Comparison of ENCODE assay signal across 8 mouse cellular contexts in the genomic region with DNA sequence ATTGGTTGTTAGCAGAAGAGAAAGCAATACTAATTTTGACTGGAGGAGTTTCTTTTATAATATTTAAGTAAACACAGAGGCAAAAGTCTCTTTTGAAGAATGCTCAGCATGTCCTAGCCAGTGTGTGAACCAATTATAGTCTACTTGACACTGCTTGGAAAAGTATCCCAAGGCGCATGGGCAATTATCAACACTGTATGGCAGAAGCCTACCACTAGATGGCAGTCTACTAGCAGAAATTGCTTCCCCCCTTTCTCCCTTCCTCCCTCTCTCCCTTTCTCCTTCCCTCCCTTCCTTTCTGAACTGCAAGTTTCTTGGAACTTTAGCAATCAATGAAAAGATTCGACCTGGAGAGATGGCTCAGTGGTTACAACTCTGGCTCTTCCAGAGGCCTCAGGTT. TPM values are rescaled to one million over a fixed set of nuclear protein-coding genes. Genes with fewer than 3 reads are reported as not detected.
DNase-seq lines count a peak whose midpoint lies in the region; ATAC-seq and TF ChIP-seq lines count a peak whose summit lies in the region.

No protein-coding gene starts in this region.

- H3K9me3 ChIP-seq in heart, postnatal 0 days (replicated peaks; ENCODE audit: control insufficient read depth, low read length), result no peaks in the 10 kb centered on the region

- H3K9ac ChIP-seq in heart, postnatal 0 days (replicated peaks; ENCODE audit: low read depth, low read length), result no peak overlapping the region

- TF ChIP-seq EP300 in heart, postnatal 0 days (IDR thresholded peaks at IDR 0.05; ENCODE audit: low read depth), result no peak

- no peak overlapping the region for H3K4me3 ChIP-seq in heart, postnatal 0 days (ENCODE audit: low read depth, low read length)

- peak; percentile 72 for ATAC-seq in heart, postnatal 0 days (ENCODE audit: insufficient read depth, low read depth)

- no peak overlapping the region for H3K27ac ChIP-seq in heart, postnatal 0 days (ENCODE audit: low read depth)

- H3K4me2 ChIP-seq in heart, postnatal 0 days (ENCODE audit: low read depth, low read length), result no peak overlapping the region

- H3K4me1 ChIP-seq in heart, postnatal 0 days (ENCODE audit: control insufficient read depth, insufficient read depth), result no peaks in the 10 kb centered on the region

- 2% methylated on average over 2 of the region's 2 CpGs for WGBS in heart, postnatal 0 days

- no peaks in the 10 kb centered on the region for H3K36me3 ChIP-seq in heart, postnatal 0 days (replicated peaks; ENCODE audit: control insufficient read depth, insufficient read depth, low read length)

- TF ChIP-seq CTCF in heart, postnatal 0 days (IDR thresholded peaks at IDR 0.05; ENCODE audit: low read depth), result peak; percentile 96

- peak; percentile 31 to 81 for DNase-seq in adrenal gland, adult (ENCODE audit: inconsistent age in 2 of 2, low spot score in 1 of 2)
- no peak for DNase-seq in adrenal gland, postnatal 4 days (ENCODE audit: low spot score in 2 of 2)
- DNase-seq in MEL-GATA-1-ER (ENCODE audit: extremely low read depth, low read depth), result peak; percentile 26
- DNase-seq in cerebellum, postnatal 36 days, result peak; percentile 15 to 51
- peak; percentile 82 for DNase-seq in heart, postnatal 0 days (ENCODE audit: low spot score)
- peak; percentile 68 for DNase-seq in kidney, postnatal 14 days
- peak; percentile 46 for DNase-seq in lung, postnatal 25 days (ENCODE audit: low spot score)
- peak; percentile 41 for DNase-seq in skeletal muscle tissue, adult 2 months (ENCODE audit: low read depth, low spot score)

- H3K27me3 ChIP-seq in heart, postnatal 0 days (ENCODE audit: control insufficient read depth, insufficient read depth, low read length), result no peaks in the 10 kb centered on the region

RNA-seq across cellular contexts. Expression of a gene that starts 7.1 kb away (rescaled TPM):
- total RNA-seq in adrenal gland, postnatal 4 days (2021), result 10 to 100 TPM in 1 of 2 experiments, 1 to 10 TPM in 1; 6.3 to 11.6 TPM
- total RNA-seq in heart, postnatal 0 days (2014; rRNA removed; ENCODE audit: low replicate concordance), result 0.57 and 2.9 TPM in 2 replicates
- 3.1 and 3.2 TPM in 2 replicates for polyA plus RNA-seq in heart, postnatal 0 days (2015; fragmentation: Nextera tagmentation; extraction: Ambion mirVana)

Comparison
In these comparisons a context has a peak if more than half of its experiments do, and no peak if none do; other contexts are left out.
1. DNase-seq: peak in adrenal gland, adult (2 of 2), MEL-GATA-1-ER (single experiment), cerebellum, postnatal 36 days (2 of 2), heart, postnatal 0 days (single experiment), kidney, postnatal 14 days (single experiment), lung, postnatal 25 days (single experiment) and skeletal muscle tissue, adult 2 months (single experiment); none in adrenal gland, postnatal 4 days (0 of 2).